Mouse (Mus musculus) c-Kit-positive CD71-positive TER-119-positive erythroid progenitor cells, embryonic 14.5 days (primary cell): ENCODE data around the gene Samd5.

Source experiments
- DNase-seq: peaks from one replicate; pipeline ENCODE4 v3.0.0-alpha.2; 2013; ENCODE audit warnings: low spot score

Samd5 gene

DNA sequence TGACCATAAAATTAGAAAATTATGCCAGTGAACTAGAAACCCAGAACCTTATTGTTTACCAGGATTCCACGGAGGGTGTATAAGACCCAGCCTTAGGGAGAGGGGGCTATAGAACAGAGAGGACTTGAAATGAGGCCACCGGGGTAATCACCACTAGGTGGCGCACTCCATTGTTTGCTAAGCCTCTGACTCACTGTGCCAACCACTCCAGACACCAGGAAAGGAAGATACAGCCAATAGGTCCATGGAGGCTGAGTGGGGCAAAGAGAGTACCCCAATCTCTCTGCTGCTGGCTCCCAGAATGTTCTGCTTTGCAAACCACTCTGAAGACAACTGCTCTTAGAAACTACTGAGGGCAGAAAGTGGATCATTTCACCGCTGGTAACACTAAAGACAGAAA, 99.4 kb downstream of the Samd5 start:
- peak; percentile 37 for DNase-seq

DNA sequence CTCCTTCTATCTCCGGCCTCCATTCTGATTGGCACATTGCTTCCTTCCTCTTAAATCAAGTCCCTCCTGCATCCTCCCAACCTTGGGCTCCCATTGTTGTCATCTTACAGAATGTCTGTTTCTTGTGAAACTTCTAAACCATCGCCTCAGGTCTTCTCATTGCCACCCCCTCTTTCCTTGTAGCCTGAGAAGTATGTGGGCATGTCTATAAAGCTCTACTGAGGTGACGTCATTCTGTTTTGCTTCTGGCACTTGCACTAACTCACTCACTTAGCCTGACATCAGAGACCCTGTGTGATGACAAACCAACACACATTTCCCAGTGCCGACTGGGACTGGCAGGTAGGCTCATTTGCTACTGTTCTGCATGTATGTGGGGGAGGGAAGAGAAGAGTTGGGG, 100.9 kb downstream of the Samd5 start:
- DNase-seq, result no peak
